Mouse (Mus musculus) megakaryocyte, adult 5-6 weeks (primary cell): ENCODE data around the gene Cacna1b. TPM values are rescaled to one million over a fixed set of nuclear protein-coding genes. Genes with fewer than 3 reads are reported as not detected.

ENCODE experiments used
- ATAC-seq: 2 replicates; pipeline ENCODE4 v1.8.0; 2016; ENCODE audit warnings: mild to moderate bottlenecking, inconsistent platforms; ENCODE audit not compliant: poor library complexity, severe bottlenecking
- total RNA-seq, 2 experiments: library from RNA; stranded (forward) in 1 of 2; stranded (reverse) in 1 of 2; fragments of 153-499, 151-499 nt in 1 of 2; fragments of 221-1000, 200-1000 nt in 1 of 2; gene quantifications; 2 replicates each; pipeline versions ENCODE4 v1.2.3 to v1.2.4; 2015 to 2017

Cacna1b gene
- total RNA-seq, 2 experiments from 2014 or later, result not detected

- no peak for ATAC-seq
Measured at GRCm38 (mm10) chr2:24664678-24665257, 98.2 kb downstream of the Cacna1b start.

- no peak for ATAC-seq
Measured at GRCm38 (mm10) chr2:24659150-24659775, 103.7 kb downstream of the Cacna1b start.

- no peak for ATAC-seq
Measured at GRCm38 (mm10) chr2:24648503-24648902, 114.4 kb downstream of the Cacna1b start.

GRCm38 (mm10) chr2:24646452-24647146 is 116.4 kb downstream of the Cacna1b start:
- no peak for ATAC-seq

- ATAC-seq, result no peak
Measured at GRCm38 (mm10) chr2:24642834-24643233, 120.1 kb downstream of the Cacna1b start.

- no peak for ATAC-seq
Measured at GRCm38 (mm10) chr2:24638102-24638954, 124.6 kb downstream of the Cacna1b start.

GRCm38 (mm10) chr2:24633645-24634044 is 129.3 kb downstream of the Cacna1b start:
- ATAC-seq, result no peak

- ATAC-seq, result no peak
Measured at GRCm38 (mm10) chr2:24617141-24617540, 145.8 kb downstream of the Cacna1b start.

GRCm38 (mm10) chr2:24609789-24610188 is 153.2 kb downstream of the Cacna1b start:
- ATAC-seq, result no peak

GRCm38 (mm10) chr2:24608765-24609138 is 154.2 kb downstream of the Cacna1b start:
- ATAC-seq, result peak; percentile 71

GRCm38 (mm10) chr2:24607905-24608764 is 154.8 kb downstream of the Cacna1b start:
- peak; percentile 59 for ATAC-seq

GRCm38 (mm10) chr2:24606531-24606930 is 156.4 kb downstream of the Cacna1b start:
- no peak for ATAC-seq

GRCm38 (mm10) chr2:24605096-24605495 is 157.9 kb downstream of the Cacna1b start:
- no peak for ATAC-seq

GRCm38 (mm10) chr2:24589426-24589825 is 173.5 kb downstream of the Cacna1b start:
- ATAC-seq, result no peak

- no peak for ATAC-seq
Measured at GRCm38 (mm10) chr2:24587999-24588398, 175.0 kb downstream of the Cacna1b start.

GRCm38 (mm10) chr2:24574616-24575015 is 188.3 kb downstream of the Cacna1b start:
- ATAC-seq, result peak; percentile 44; the same call in 1 of the 2 replicates

- peak; percentile 91 for ATAC-seq
Measured at GRCm38 (mm10) chr2:24570917-24571316, 192.0 kb downstream of the Cacna1b start.

- ATAC-seq, result 0 out of 2 replicates have a peak, but pooled peaks have one; percentile 33
Measured at GRCm38 (mm10) chr2:24568555-24568954, 194.4 kb downstream of the Cacna1b start.

- no peak for ATAC-seq
Measured at GRCm38 (mm10) chr2:24562547-24563290, 200.2 kb downstream of the Cacna1b start.
